Mouse (Mus musculus) cerebellum, postnatal 14 days (tissue): Measurements from ENCODE around the gene Rad51b.

Experiments
- DNase-seq, 2 experiments: peaks; one replicate each; pipeline ENCODE4 v3.0.0; 2021; ENCODE audit warnings: mixed read lengths in 2 of 2

The Rad51b gene

DNA sequence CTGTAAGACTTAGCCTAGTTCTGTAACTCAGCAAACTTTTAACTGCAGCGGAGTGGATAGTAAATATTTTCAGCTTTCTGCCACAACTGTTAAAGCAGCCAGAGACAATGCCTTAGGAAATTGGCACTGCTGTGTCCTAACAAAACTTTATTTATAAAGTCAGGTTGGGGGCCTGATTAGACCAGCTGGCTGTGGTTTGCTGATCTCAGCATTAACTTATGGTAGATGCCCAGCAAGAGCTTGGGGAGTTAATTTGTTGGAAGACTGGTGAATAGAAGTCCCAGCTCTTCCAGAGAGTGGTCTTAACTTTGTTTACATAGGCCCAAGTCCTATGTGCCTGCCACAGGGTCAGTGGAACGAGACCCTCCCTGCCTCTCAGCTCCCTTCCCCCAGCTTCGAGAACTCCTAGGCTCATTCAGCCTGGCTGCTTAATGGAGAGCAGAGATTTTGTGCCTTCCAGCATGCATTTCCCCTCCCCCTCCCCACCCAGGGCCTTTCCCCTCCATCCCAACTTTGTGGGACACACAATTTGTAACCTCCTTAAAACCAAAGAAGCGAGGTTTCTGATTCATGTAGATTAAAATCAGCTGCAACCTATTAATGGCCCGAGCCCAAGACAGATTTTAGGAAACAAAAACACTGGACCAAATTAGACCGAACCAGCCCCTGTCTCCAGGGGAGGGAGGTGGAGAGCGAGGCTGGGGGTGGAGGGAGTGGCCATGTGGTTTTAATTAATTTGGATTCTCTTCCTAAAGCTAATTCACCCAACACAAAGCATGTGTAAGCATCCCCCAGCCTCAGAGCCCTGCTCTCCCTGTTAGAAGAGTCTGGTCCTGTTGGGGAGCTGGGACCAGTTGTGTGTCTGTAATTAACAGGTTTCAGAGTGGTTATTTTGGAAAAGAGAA, 549.4 kb downstream of the Rad51b start:
- no peak for DNase-seq

DNA sequence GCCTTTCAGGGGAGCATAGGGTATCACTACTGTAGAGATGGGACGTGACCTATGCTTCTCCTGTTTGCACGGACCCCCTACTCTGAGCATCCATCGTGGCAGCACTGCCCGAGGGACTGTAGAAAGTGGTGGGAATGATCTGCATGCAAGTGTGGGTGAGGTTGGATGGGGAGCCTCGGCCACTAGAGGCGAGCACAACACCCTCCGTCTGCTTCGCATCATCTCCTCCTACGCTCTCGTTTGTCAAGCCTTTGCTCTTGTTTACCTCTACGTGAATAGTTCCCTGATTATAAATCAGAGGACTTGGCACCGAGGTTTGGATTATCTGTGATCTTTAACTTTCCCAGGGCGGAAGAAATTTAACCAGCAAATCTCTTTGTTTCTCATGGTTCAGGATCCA, 551.5 kb downstream of the Rad51b start:
- no peak for DNase-seq

GRCm38 (mm10) chr12:79850021-79850420, 552.9 kb downstream of the Rad51b start:
- no peak for DNase-seq

- DNase-seq, result no peak
Measured at GRCm38 (mm10) chr12:79851898-79852297, 554.8 kb downstream of the Rad51b start.

- no peak for DNase-seq
Measured at GRCm38 (mm10) chr12:79852606-79853005, 555.5 kb downstream of the Rad51b start.

DNA sequence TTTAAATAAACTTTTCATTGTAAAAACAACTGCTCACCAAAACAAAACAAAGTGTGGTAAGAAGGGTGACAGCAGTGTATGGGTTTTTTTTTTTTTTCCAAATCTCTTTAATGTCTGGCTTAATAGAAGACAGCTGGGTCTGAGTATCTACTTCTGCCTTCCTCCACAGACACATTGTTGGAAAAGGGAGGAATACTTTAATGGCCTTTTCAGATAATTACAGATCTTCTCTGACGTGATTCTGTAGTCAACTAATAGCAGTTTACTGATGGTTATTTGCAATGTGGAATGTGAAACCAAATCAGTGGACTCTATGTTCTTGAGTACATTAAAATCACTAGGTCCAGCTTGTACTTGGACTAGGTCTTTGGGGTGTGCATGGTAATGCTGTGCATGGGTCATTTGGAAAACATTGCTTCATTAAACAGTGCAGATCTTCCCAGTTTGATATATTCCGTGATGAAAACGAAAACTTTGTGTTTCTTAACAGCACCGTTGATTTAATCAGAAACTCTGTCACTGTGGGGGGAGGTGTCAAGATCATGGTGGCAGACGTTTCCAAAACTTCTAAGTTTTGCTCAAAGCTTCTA, 556.9 kb downstream of the Rad51b start:
- no peak for DNase-seq

DNA sequence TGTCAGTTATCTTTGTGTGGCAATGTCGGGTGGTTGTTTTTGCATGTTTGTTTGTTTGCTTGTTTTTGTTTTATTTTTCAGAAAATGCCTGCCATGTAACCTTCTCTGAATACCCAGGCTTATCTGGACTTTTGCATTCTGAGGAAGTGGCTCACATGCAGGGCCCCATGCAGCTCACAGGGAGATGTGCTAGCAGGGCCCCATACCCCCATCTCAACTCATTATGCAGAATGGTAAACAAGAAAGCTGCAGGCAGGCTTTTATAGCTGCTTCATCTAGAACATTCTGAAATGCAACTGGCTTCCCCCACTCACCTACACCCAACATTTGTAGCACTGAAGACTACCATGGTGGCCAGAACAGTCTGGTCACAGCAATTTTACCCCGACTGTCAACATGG, 557.4 kb downstream of the Rad51b start:
- DNase-seq, result no peak

- DNase-seq, result no peak
Measured at GRCm38 (mm10) chr12:79856116-79856909, 559.2 kb downstream of the Rad51b start.

DNA sequence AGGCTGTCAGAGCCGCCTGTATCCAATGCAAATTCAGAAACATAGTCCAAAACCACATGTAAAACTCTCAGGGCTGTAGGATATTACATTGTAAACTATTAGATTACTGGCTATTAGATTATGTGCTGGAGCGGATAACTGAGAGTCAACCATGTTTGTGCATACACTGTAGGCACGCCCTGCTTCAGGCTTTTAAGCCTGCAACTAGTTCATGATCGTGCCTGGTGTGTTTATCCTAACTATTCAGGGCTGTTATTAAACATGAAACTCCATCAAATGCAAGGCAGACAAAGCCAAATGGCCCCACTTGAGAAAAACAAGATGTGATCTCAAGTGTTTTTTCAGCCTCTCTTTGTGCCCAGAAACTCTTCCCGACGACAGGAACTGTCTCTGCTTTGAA, 560.6 kb downstream of the Rad51b start:
- no peak for DNase-seq

DNA sequence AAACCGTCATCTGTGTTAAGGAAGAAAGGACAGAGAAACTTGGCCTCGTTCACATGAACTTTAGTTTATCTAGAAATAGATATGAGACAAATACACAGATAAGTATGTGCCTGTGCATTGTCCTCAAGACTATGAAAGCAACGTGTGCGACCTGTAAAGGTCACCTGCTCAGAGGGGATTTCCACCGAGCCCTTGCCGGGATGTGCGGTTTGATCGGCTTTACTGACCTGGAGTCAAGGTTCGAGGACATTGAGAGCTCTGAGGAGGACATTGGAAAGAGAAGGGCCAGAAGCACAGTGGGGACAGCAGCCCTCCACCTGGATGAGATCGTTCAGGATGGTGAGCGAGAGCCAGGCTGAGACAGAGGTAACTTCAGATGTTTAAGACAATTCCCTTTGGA, 561.3 kb downstream of the Rad51b start:
- no peak for DNase-seq

- DNase-seq, result no peak
Measured at GRCm38 (mm10) chr12:79859354-79860247, 562.5 kb downstream of the Rad51b start.

- no peak for DNase-seq
Measured at GRCm38 (mm10) chr12:79860248-79860555, 563.1 kb downstream of the Rad51b start.
